In the genomic region with DNA sequence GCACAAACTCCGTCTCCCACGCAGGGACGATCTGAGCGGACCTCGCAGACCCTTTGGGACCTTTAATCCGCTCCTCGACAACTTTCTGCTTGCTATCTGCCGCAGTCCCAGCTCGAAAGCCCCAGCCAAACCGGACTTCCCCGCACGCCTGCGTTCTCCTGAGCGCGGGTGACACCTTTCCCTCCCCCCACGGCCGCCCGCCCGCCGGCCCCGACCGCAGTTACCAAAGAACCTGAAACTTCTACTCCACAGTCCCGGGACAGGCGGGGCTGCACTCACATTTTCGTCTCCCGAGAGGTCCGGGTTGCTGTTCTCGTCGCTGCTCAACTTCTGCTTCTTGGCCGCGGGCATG, we compare ENCODE assay signal across 8 mouse cellular contexts. TPM values are rescaled to one million over a fixed set of nuclear protein-coding genes. Genes with fewer than 3 reads are reported as not detected.
DNase-seq lines count a peak whose midpoint lies in the region; ATAC-seq and TF ChIP-seq lines count a peak whose summit lies in the region.

No protein-coding gene starts in this region.

- H3K9me3 ChIP-seq in heart, embryonic 13.5 days = no peaks in the 10 kb centered on the region
- H3K9me3 ChIP-seq in ES-E14 (ENCODE audit: control insufficient read depth, insufficient read depth, low read depth, low read length) = no peaks in the 10 kb centered on the region
- H3K9me3 ChIP-seq in forebrain, postnatal 0 days (ENCODE audit: low read length) = no peaks in the 10 kb centered on the region
- no peaks in the 10 kb centered on the region for H3K9me3 ChIP-seq in midbrain, embryonic 10.5 days (replicated peaks)

- under 1% methylated on average over 31 of the region's 31 CpGs for WGBS in heart, embryonic 13.5 days
- under 1% methylated on average over 31 of the region's 31 CpGs for WGBS in forebrain, postnatal 0 days
- WGBS in midbrain, embryonic 10.5 days = under 1% methylated on average over 31 of the region's 31 CpGs

- peak; percentile 55 for ATAC-seq in heart, embryonic 13.5 days (ENCODE audit: extremely low read depth, insufficient number of reproducible peaks, low FRiP score, low TSS enrichment)
- no peak for ATAC-seq in forebrain, postnatal 0 days

- intact Hi-C loops in heart, postnatal 14 days (cut with DNase I) = loop anchor here (2.0 kb wide), 1 partner anchor 39 kb away; a partner anchor contains a TSS

- H3K4me1 ChIP-seq in heart, embryonic 13.5 days = peaks cover 20% of the 10 kb centered on the region
- H3K4me1 ChIP-seq in ES-E14 (ENCODE audit: control insufficient read depth in 2 of 2, insufficient read depth in 2 of 2, low read length in 2 of 2, poor library complexity in 1 of 2) = peaks cover 8 to 13% of the 10 kb centered on the region in 2 experiments; a peak in 3 of 4 replicates
- H3K4me1 ChIP-seq in forebrain, postnatal 0 days (ENCODE audit: insufficient read depth) = peaks cover 7% of the 10 kb centered on the region
- H3K4me1 ChIP-seq in midbrain, embryonic 10.5 days = peaks cover 22% of the 10 kb centered on the region

- TF ChIP-seq CTCF in forebrain, postnatal 0 days (IDR thresholded peaks at IDR 0.05; ENCODE audit: low read depth) = no peak

- H3K4me3 ChIP-seq in heart, embryonic 13.5 days = peak overlapping the region; percentile 81
- H3K4me3 ChIP-seq in ES-E14 (ENCODE audit: insufficient read depth in 1 of 2, low read depth in 1 of 2, low read length in 2 of 2, poor library complexity in 1 of 2, severe bottlenecking in 1 of 2) = peak overlapping the region; percentile 78 to 91
- peak overlapping the region; percentile 56 for H3K4me3 ChIP-seq in forebrain, postnatal 0 days (ENCODE audit: low read depth, low read length)
- peak overlapping the region; percentile 92 for H3K4me3 ChIP-seq in midbrain, embryonic 10.5 days

- H3K36me3 ChIP-seq in heart, embryonic 13.5 days = peaks cover 19% of the 10 kb centered on the region
- H3K36me3 ChIP-seq in ES-E14 (ENCODE audit: control insufficient read depth, insufficient read depth, low read length, poor library complexity, severe bottlenecking) = peaks cover 6% of the 10 kb centered on the region
- H3K36me3 ChIP-seq in forebrain, postnatal 0 days (ENCODE audit: insufficient read depth) = peaks cover 9% of the 10 kb centered on the region
- peaks cover 25% of the 10 kb centered on the region for H3K36me3 ChIP-seq in midbrain, embryonic 10.5 days

- H3K27me3 ChIP-seq in heart, embryonic 13.5 days (replicated peaks) = no peaks in the 10 kb centered on the region
- no peaks in the 10 kb centered on the region for H3K27me3 ChIP-seq in forebrain, postnatal 0 days (ENCODE audit: insufficient read depth, low read length)
- H3K27me3 ChIP-seq in midbrain, embryonic 10.5 days (ENCODE audit: low read depth, poor library complexity, severe bottlenecking) = no peaks in the 10 kb centered on the region

- in situ Hi-C loops in ES-E14 (cut with MboI; ENCODE audit: low sequenced_read_pairs in 2 of 2, unreplicated experiment in 2 of 2) = no loop called here

- no peak for DNase-seq in heart, postnatal 14 days
- DNase-seq in ES-E14 (ENCODE audit: low read depth, low spot score) (no peak), MN1 (ENCODE audit: low spot score) (no peak), adipocyte (ENCODE audit: low spot score) (no peak)
- no peak for DNase-seq in forebrain, postnatal 0 days
- no peak for DNase-seq in midbrain, embryonic 10.5 days (ENCODE audit: low spot score)
- DNase-seq in urinary bladder, postnatal 36 days (ENCODE audit: low spot score in 2 of 2) = no peak

- H3K4me2 ChIP-seq in heart, embryonic 13.5 days = peak overlapping the region; percentile 84
- H3K4me2 ChIP-seq in forebrain, postnatal 0 days (ENCODE audit: low read depth) = peak overlapping the region; percentile 77

- H3K9ac ChIP-seq in heart, embryonic 13.5 days = peak overlapping the region; percentile 93
- H3K9ac ChIP-seq in ES-E14 (ENCODE audit: insufficient read depth, low read depth, low read length, poor library complexity, severe bottlenecking) = peak overlapping the region; percentile 99
- peak overlapping the region; percentile 70 for H3K9ac ChIP-seq in forebrain, postnatal 0 days

- H3K27ac ChIP-seq in heart, embryonic 13.5 days (replicated peaks) = peak overlapping the region; percentile 99
- peak overlapping the region; percentile 100 for H3K27ac ChIP-seq in ES-E14 (ENCODE audit: insufficient read depth, low read depth, low read length, poor library complexity, severe bottlenecking)
- peak overlapping the region; percentile 97; the same call in 1 of the 2 replicates for H3K27ac ChIP-seq in forebrain, postnatal 0 days (ENCODE audit: low read depth, low read length)
- peak overlapping the region; percentile 98 for H3K27ac ChIP-seq in midbrain, embryonic 10.5 days (replicated peaks)

TF ChIP-seq in ES-E14, 5 proteins besides CTCF, POLR2A, EP300 and RAD21:
- TF ChIP-seq ZNF384 (IDR thresholded peaks at IDR 0.05; ENCODE audit: low read depth, low read length) = peak; percentile 17; the same call in 1 of the 2 replicates
- TF ChIP-seq CHD2 (IDR thresholded peaks at IDR 0.05; ENCODE audit: low read depth, low read length) = no peak
- no peak for TF ChIP-seq HCFC1 (IDR thresholded peaks at IDR 0.05; ENCODE audit: borderline replicate concordance, insufficient read depth, low read length)

RNA-seq across cellular contexts. Expression of a gene that starts 0.7 kb away (rescaled TPM):
- polyA plus RNA-seq in heart, embryonic 13.5 days (2015; fragmentation: Nextera tagmentation; extraction: Ambion mirVana) = 42.0 and 45.5 TPM in 2 replicates
- total RNA-seq in heart, postnatal 14 days (2021) = 10 to 100 TPM; 27.1 to 31.3 TPM
- total RNA-seq in ES-E14 (2012; rRNA removed) = 259 and 321 TPM in 2 replicates
- total RNA-seq in forebrain, postnatal 0 days (2014; rRNA removed) = 22.2 and 28.5 TPM in 2 replicates
- polyA plus RNA-seq in forebrain, postnatal 0 days (2015; fragmentation: Nextera tagmentation; extraction: Ambion mirVana) = 18.1 and 20.7 TPM in 2 replicates
- polyA plus RNA-seq in midbrain, embryonic 10.5 days (2016; fragmentation: Nextera tagmentation; extraction: Ambion mirVana) = 71.6 and 86.7 TPM in 2 replicates

RNA-seq across cellular contexts. Expression of a gene that starts 39.1 kb away (rescaled TPM):
- 90.0 and 111 TPM in 2 replicates for polyA plus RNA-seq in heart, embryonic 13.5 days (2015; fragmentation: Nextera tagmentation; extraction: Ambion mirVana)
- 10 to 100 TPM; 52.0 to 61.7 TPM for total RNA-seq in heart, postnatal 14 days (2021)
- total RNA-seq in ES-E14 (2012; rRNA removed) = 117 and 127 TPM in 2 replicates
- total RNA-seq in forebrain, postnatal 0 days (2014; rRNA removed) = 80.0 and 89.2 TPM in 2 replicates
- polyA plus RNA-seq in forebrain, postnatal 0 days (2015; fragmentation: Nextera tagmentation; extraction: Ambion mirVana) = 163 and 173 TPM in 2 replicates
- 143 and 171 TPM in 2 replicates for polyA plus RNA-seq in midbrain, embryonic 10.5 days (2016; fragmentation: Nextera tagmentation; extraction: Ambion mirVana)
